In genomic region chr5:138225700-138226099, GRCm38 (mm10) we compare ENCODE assay signal across 30 mouse cellular contexts. TPM values are rescaled to one million over a fixed set of nuclear protein-coding genes. Genes with fewer than 3 reads are reported as not detected.
"Had no signal": no experiment of that assay in that cellular context is flagged by ENCODE, and none has a peak within 500 bp of the region (broad histone marks: within the 10 kb centered on the region; RNA-seq: fewer than 3 reads in every experiment).

TSS of gene Nxpe5 (plus strand) at chr5:138225898.

- DNase-seq: gastrocnemius, postnatal 14 days; gastrocnemius, postnatal 36 days; heart, postnatal 10 days; heart, postnatal 4 days; kidney, adult 18-20 months; kidney, postnatal 14 days; kidney, postnatal 36 days; layer of hippocampus, adult 9-11 months; layer of hippocampus, postnatal 36 days; left cerebral cortex, postnatal 4 days; liver, embryonic 13.5 days had no signal

- H3K27me3 ChIP-seq: hindbrain, embryonic 12.5 days; intestine, embryonic 15.5 days; kidney, embryonic 15.5 days; limb, embryonic 13.5 days; limb, embryonic 15.5 days; liver, embryonic 13.5 days; liver, embryonic 15.5 days had no signal

- H3K27ac ChIP-seq: heart, embryonic 10.5 days; hindbrain, embryonic 10.5 days; hindbrain, embryonic 12.5 days; hindbrain, embryonic 14.5 days; intestine, embryonic 15.5 days; kidney, embryonic 15.5 days; kidney, postnatal 0 days; limb, embryonic 13.5 days; limb, embryonic 15.5 days; liver, embryonic 13.5 days; liver, embryonic 15.5 days had no signal

- H3K9ac ChIP-seq: heart, embryonic 12.5 days; hindbrain, embryonic 12.5 days; hindbrain, embryonic 14.5 days; intestine, embryonic 15.5 days; kidney, embryonic 15.5 days; limb, embryonic 13.5 days; limb, embryonic 15.5 days; liver, embryonic 13.5 days; liver, embryonic 15.5 days had no signal

- H3K36me3 ChIP-seq: heart, embryonic 10.5 days; heart, embryonic 12.5 days; hindbrain, embryonic 10.5 days; hindbrain, embryonic 12.5 days; intestine, embryonic 15.5 days; kidney, embryonic 15.5 days; limb, embryonic 13.5 days; limb, embryonic 15.5 days; liver, embryonic 13.5 days; liver, embryonic 15.5 days had no signal

- H3K9me3 ChIP-seq: heart, embryonic 10.5 days; heart, embryonic 12.5 days; hindbrain, embryonic 10.5 days; hindbrain, embryonic 12.5 days; intestine, embryonic 15.5 days; kidney, embryonic 15.5 days; limb, embryonic 13.5 days; limb, embryonic 15.5 days; liver, embryonic 13.5 days; liver, embryonic 15.5 days had no signal

- H3K4me3 ChIP-seq: heart, embryonic 10.5 days; heart, embryonic 12.5 days; hindbrain, embryonic 10.5 days; hindbrain, embryonic 12.5 days; intestine, embryonic 15.5 days; kidney, embryonic 15.5 days; limb, embryonic 13.5 days; limb, embryonic 15.5 days; liver, embryonic 13.5 days; liver, embryonic 15.5 days had no signal

- H3K4me2 ChIP-seq: heart, embryonic 12.5 days; hindbrain, embryonic 12.5 days; hindbrain, embryonic 14.5 days; intestine, embryonic 15.5 days; kidney, embryonic 15.5 days; limb, embryonic 13.5 days; limb, embryonic 15.5 days; liver, embryonic 13.5 days; liver, embryonic 15.5 days had no signal

- ATAC-seq: hindbrain, embryonic 16.5 days; inflammation-experienced regulatory T-cells, adult 6 months; intestine, embryonic 15.5 days; intestine, postnatal 0 days had no signal

- H3K4me1 ChIP-seq: heart, embryonic 10.5 days; heart, embryonic 12.5 days; hindbrain, embryonic 10.5 days; hindbrain, embryonic 12.5 days; intestine, embryonic 15.5 days; limb, embryonic 13.5 days; limb, embryonic 15.5 days; liver, embryonic 13.5 days; liver, embryonic 15.5 days had no signal

RNA-seq across cellular contexts. Expression of gene Nxpe5, which starts in this region (rescaled TPM):
- total RNA-seq: layer of hippocampus, adult 18-20 months; liver, adult 2 months had no signal
- polyA plus RNA-seq: heart, embryonic 10.5 days; heart, embryonic 12.5 days; heart, embryonic 14.5 days; heart, embryonic 16.5 days; hindbrain, embryonic 10.5 days; hindbrain, embryonic 12.5 days; hindbrain, embryonic 14.5 days; hindbrain, embryonic 16.5 days; intestine, embryonic 15.5 days; kidney, embryonic 15.5 days; limb, embryonic 11.5 days; limb, embryonic 13.5 days; limb, embryonic 15.5 days had no signal
